Mouse (Mus musculus) bone marrow, adult 2 months (tissue): ENCODE results near the gene Aco2. TPM values are rescaled to one million over a fixed set of nuclear protein-coding genes. Genes with fewer than 3 reads are reported as not detected.

ENCODE experiments used
- H3K27ac ChIP-seq: fragments of 200-500 bp; 2 replicates; pipeline ENCODE4 v1.5.1; 2012; ENCODE audit warnings: low read depth, mild to moderate bottlenecking, control low read depth, inconsistent platforms, low read length; ENCODE audit not compliant: control insufficient read depth, poor library complexity, insufficient read depth
- H3K4me1 ChIP-seq: fragments of 200-500 bp; 2 replicates; pipeline ENCODE4 v1.6.1; 2011; ENCODE audit warnings: low read length; ENCODE audit not compliant: control insufficient read depth, insufficient read depth
- H3K4me3 ChIP-seq: fragments of 200-500 bp; replicated peaks from 2 replicates; pipeline ENCODE3; 2011; ENCODE audit warnings: mild to moderate bottlenecking, low read depth, low read length, control low read depth; ENCODE audit not compliant: control insufficient read depth
- CTCF ChIP-seq: fragments of 200-500 bp; IDR thresholded peaks from 2 replicates; pipeline ENCODE4 v1.5.1; 2011; ENCODE audit warnings: low read length, control low read depth; ENCODE audit not compliant: control insufficient read depth, insufficient read depth
- POLR2A ChIP-seq: fragments of 200-500 bp; IDR thresholded peaks from 2 replicates; pipeline ENCODE4 v1.6.1; 2011; ENCODE audit warnings: low read depth, mild to moderate bottlenecking, control low read depth, low read length, borderline replicate concordance; ENCODE audit not compliant: control insufficient read depth
- WGBS: fragments of 180-500 bp; shearing (Covaris S2); methylation state at CpG from one replicate; pipeline ENCODE4 v1.1.7; 2018; 5-methylcytosine and 5-hydroxymethylcytosine counted together
- polyA plus RNA-seq: library from polyadenylated mRNA; stranded (reverse); fragments of >200 nt; gene quantifications from 2 replicates; pipeline ENCODE4 v1.2.4, GENCODE M21; 2011; ENCODE audit warnings: low replicate concordance; ENCODE audit not compliant: missing spikeins, insufficient read depth, insufficient read length

The Aco2 gene
- polyA plus RNA-seq, 1 experiment = 71.1 TPM

GRCm38 (mm10) chr15:81915663-81916062 is 43.6 kb downstream of the Aco2 start:
- 88% methylated on average over 5 of the region's 5 CpGs for WGBS
- no peak overlapping the region for H3K4me3 ChIP-seq
- H3K4me1 ChIP-seq = no peaks in the 10 kb centered on the region
- H3K27ac ChIP-seq = no peak overlapping the region
- TF ChIP-seq POLR2A (no peak), CTCF (no peak)

- Histone ChIP-seq H3K4me3 (no peak overlapping the region), H3K27ac (no peak overlapping the region), H3K4me1 (no peaks in the 10 kb centered on the region)
- 88% methylated on average over 12 of the region's 12 CpGs for WGBS
- no peak for TF ChIP-seq POLR2A
- TF ChIP-seq CTCF = no peak
These were observed 45.1 kb downstream of the Aco2 start for GRCm38 (mm10) chr15:81917201-81917600.

GRCm38 (mm10) chr15:81917621-81918463 is 45.7 kb downstream of the Aco2 start:
- Histone ChIP-seq H3K27ac (no peak overlapping the region), H3K4me1 (no peaks in the 10 kb centered on the region), H3K4me3 (no peak overlapping the region)
- 67% methylated on average over 6 of the region's 6 CpGs for WGBS
- TF ChIP-seq CTCF (peak; percentile 99), POLR2A (no peak)

- no peak for TF ChIP-seq POLR2A
- TF ChIP-seq CTCF = no peak
- 86% methylated on average over 5 of the region's 5 CpGs for WGBS
- Histone ChIP-seq H3K27ac (no peak overlapping the region), H3K4me1 (peaks cover 3% of the 10 kb centered on the region; the same call in 1 of the 2 replicates), H3K4me3 (no peak overlapping the region)
These were observed 47.0 kb downstream of the Aco2 start for GRCm38 (mm10) chr15:81919062-81919461.

- Histone ChIP-seq H3K27ac (no peak overlapping the region), H3K4me3 (no peak overlapping the region), H3K4me1 (peaks cover 7% of the 10 kb centered on the region; the same call in 1 of the 2 replicates)
- 87% methylated on average over 10 of the region's 10 CpGs for WGBS
- TF ChIP-seq POLR2A = no peak
- TF ChIP-seq CTCF = no peak
These were observed 48.6 kb downstream of the Aco2 start for GRCm38 (mm10) chr15:81920546-81921217.

GRCm38 (mm10) chr15:81921255-81921654 is 49.1 kb downstream of the Aco2 start:
- H3K27ac ChIP-seq = no peak overlapping the region
- 81% methylated on average over 5 of the region's 5 CpGs for WGBS
- H3K4me1 ChIP-seq = peaks cover 7% of the 10 kb centered on the region; the same call in 1 of the 2 replicates
- TF ChIP-seq CTCF (no peak), POLR2A (no peak)
- H3K4me3 ChIP-seq = no peak overlapping the region

GRCm38 (mm10) chr15:81924933-81925332 is 52.8 kb downstream of the Aco2 start:
- H3K4me3 ChIP-seq = peak overlapping the region; percentile 79
- WGBS = 61% methylated on average over 11 of the region's 11 CpGs
- 0 out of 2 replicates have a peak overlapping the region, but pooled peaks have one; percentile 19 for H3K27ac ChIP-seq
- H3K4me1 ChIP-seq = peaks cover 12% of the 10 kb centered on the region
- no peak for TF ChIP-seq POLR2A

GRCm38 (mm10) chr15:81925760-81926445 is 53.8 kb downstream of the Aco2 start, which contains the start of gene Polr3h:
Gene Polr3h, minus strand, starts transcription at chr15:81926240.
- Histone ChIP-seq H3K4me3 (peak within 1 kb of the TSS; percentile 79), H3K4me1 (peaks cover 12% of the 10 kb centered on the region), H3K27ac (peak within 1 kb of the TSS; percentile 65; the same call in 1 of the 2 replicates)
- under 1% methylated on average over 54 of the region's 54 CpGs for WGBS
- peak; percentile 54; the same call in 1 of the 2 replicates for TF ChIP-seq POLR2A
- TF ChIP-seq CTCF = no peak
